Mouse (Mus musculus) liver, embryonic 14.5 days (tissue): ENCODE results near the gene Smarca5.

ENCODE experiments used
- CTCF ChIP-seq: IDR thresholded peaks from 2 replicates; pipeline ENCODE4 v1.5.1; 2016; ENCODE audit warnings: antibody characterized with exemption, low read depth, control low read depth
- EP300 ChIP-seq: IDR thresholded peaks from 2 replicates; pipeline ENCODE4 v1.6.1; 2016; ENCODE audit warnings: antibody characterized with exemption, low read depth

- TF ChIP-seq EP300 (no peak), CTCF (peak; percentile 37; the same call in 1 of the 2 replicates)
These were observed 33.6 kb upstream of the Smarca5 start for GRCm38 (mm10) chr8:80772732-80773460.
